Mouse (Mus musculus): ENCODE measurements around the gene 9130019O22Rik. TPM values are rescaled to one million over a fixed set of nuclear protein-coding genes. Genes with fewer than 3 reads are reported as not detected.
A peak's percentile ranks its signal among the peaks of the same experiment; 100 is the strongest.

9130019O22Rik gene
- polyA plus RNA-seq, 1 experiment: 4.5 TPM

DNA sequence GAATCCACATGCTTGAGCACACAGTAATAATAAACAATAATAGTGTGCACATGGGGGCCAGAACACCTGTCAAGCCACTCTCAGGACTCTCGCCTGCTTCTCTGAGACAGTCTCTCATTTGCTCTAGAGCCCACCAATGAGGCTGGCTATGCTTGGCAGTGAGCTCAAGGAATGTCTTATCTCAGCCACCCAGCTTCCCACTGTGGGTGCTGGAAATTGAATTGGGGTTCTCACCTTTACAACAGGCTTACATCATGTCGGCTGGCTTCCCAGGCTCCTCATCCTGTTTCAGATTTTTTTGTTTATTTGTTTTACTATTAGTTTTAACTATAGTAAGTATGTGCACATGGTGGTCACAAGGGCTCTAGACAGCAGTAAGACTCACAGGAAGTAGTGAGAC, 15.8 kb downstream of the 9130019O22Rik start:
- no peak for DNase-seq (ENCODE audit: low read depth)
- TF ChIP-seq POLR2A (IDR thresholded peaks at IDR 0.05; ENCODE audit: borderline replicate concordance, extremely low read depth, insufficient read depth, insufficient read length, poor library complexity, severe bottlenecking) (no peak), CTCF (IDR thresholded peaks at IDR 0.05; ENCODE audit: borderline replicate concordance, extremely low read depth, insufficient read depth, insufficient read length) (no peak)

DNA sequence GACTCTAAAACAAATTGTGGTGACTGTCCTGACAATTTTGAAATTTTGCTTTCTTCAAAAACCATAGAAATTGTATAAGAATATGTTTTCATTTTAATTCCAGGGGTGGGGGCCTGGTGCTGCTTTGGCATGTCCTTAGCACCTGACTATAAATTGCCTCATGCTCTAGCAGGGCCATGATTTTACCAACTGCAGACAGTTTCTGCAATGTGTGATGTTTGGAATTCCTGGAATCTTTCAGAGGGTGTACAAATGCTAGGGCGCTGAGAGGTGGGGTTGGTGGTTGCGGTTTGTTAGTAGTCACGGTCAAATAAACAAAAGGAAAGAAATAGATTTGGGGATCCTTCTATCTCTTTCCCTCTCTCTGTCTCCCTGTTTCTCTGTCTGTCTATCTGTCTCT, 20.7 kb downstream of the 9130019O22Rik start:
- DNase-seq (ENCODE audit: low read depth): no peak
- TF ChIP-seq POLR2A (IDR thresholded peaks at IDR 0.05; ENCODE audit: borderline replicate concordance, extremely low read depth, insufficient read depth, insufficient read length, poor library complexity, severe bottlenecking) (no peak), CTCF (IDR thresholded peaks at IDR 0.05; ENCODE audit: borderline replicate concordance, extremely low read depth, insufficient read depth, insufficient read length) (no peak)

- DNase-seq (ENCODE audit: low read depth): peak; percentile 57
- no peak for TF ChIP-seq CTCF (IDR thresholded peaks at IDR 0.05; ENCODE audit: borderline replicate concordance, extremely low read depth, insufficient read depth, insufficient read length)
- no peak for TF ChIP-seq POLR2A (IDR thresholded peaks at IDR 0.05; ENCODE audit: borderline replicate concordance, extremely low read depth, insufficient read depth, insufficient read length, poor library complexity, severe bottlenecking)
Observed at GRCm38 (mm10) chr7:127364166-127364565, 22.8 kb downstream of the 9130019O22Rik start.

- DNase-seq (ENCODE audit: low read depth): peak; percentile 64
- no peak for TF ChIP-seq CTCF (IDR thresholded peaks at IDR 0.05; ENCODE audit: borderline replicate concordance, extremely low read depth, insufficient read depth, insufficient read length)
- no peak for TF ChIP-seq POLR2A (IDR thresholded peaks at IDR 0.05; ENCODE audit: borderline replicate concordance, extremely low read depth, insufficient read depth, insufficient read length, poor library complexity, severe bottlenecking)
Observed at GRCm38 (mm10) chr7:127363475-127363921, 23.5 kb downstream of the 9130019O22Rik start.

GRCm38 (mm10) chr7:127362418-127362817, 24.5 kb downstream of the 9130019O22Rik start:
- peak; percentile 83 for DNase-seq (ENCODE audit: low read depth)
- peak; percentile 55; the same call in 1 of the 2 replicates for TF ChIP-seq CTCF (IDR thresholded peaks at IDR 0.05; ENCODE audit: borderline replicate concordance, extremely low read depth, insufficient read depth, insufficient read length)

DNA sequence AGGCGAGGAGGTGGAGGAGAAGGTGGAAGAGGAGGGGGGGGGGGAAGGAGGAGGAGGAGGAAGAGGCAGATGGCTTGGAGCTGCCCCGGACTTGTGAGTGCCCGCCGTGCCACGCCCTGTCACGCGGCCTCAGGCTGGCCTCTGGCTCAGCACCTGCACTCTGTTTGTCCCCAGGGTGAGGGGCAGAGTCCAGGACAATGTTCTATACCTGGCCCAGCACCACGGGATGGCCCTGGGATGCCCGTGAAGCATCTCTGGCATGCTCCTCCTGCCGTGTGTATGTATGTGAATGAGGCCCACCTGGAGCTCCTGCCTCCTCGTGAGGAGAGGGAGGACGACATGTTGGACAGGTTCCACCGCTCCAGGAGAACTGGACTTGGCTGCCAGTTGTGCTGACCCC, 25.5 kb downstream of the 9130019O22Rik start:
- DNase-seq (ENCODE audit: low read depth): no peak
- no peak for TF ChIP-seq POLR2A (IDR thresholded peaks at IDR 0.05; ENCODE audit: borderline replicate concordance, extremely low read depth, insufficient read depth, insufficient read length, poor library complexity, severe bottlenecking)
- TF ChIP-seq CTCF (IDR thresholded peaks at IDR 0.05; ENCODE audit: borderline replicate concordance, extremely low read depth, insufficient read depth, insufficient read length): no peak

GRCm38 (mm10) chr7:127360265-127360664, 26.7 kb downstream of the 9130019O22Rik start:
- DNase-seq (ENCODE audit: low read depth): no peak
- no peak for TF ChIP-seq CTCF (IDR thresholded peaks at IDR 0.05; ENCODE audit: borderline replicate concordance, extremely low read depth, insufficient read depth, insufficient read length)
- no peak for TF ChIP-seq POLR2A (IDR thresholded peaks at IDR 0.05; ENCODE audit: borderline replicate concordance, extremely low read depth, insufficient read depth, insufficient read length, poor library complexity, severe bottlenecking)

DNA sequence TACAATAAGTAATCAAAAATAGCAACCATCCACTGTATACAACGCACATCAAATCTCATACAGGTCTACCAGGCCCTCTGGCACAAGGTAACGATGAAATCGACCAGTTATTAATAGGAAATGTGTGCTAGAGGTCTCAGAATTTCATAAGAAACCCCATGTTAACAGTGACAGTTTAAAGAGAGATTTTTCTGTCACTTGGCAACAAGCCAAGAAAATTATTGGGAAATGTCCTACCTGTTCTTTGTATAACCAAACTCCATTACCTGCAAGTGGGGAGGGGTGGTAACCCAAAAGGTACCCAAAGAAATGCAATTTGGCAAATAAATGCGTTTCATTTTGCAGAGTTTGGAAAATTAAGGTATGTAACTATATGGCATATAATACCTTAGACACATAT, 28.5 kb downstream of the 9130019O22Rik start:
- no peak for DNase-seq (ENCODE audit: low read depth)
- TF ChIP-seq CTCF (IDR thresholded peaks at IDR 0.05; ENCODE audit: borderline replicate concordance, extremely low read depth, insufficient read depth, insufficient read length) (no peak), POLR2A (IDR thresholded peaks at IDR 0.05; ENCODE audit: borderline replicate concordance, extremely low read depth, insufficient read depth, insufficient read length, poor library complexity, severe bottlenecking) (no peak)

DNA sequence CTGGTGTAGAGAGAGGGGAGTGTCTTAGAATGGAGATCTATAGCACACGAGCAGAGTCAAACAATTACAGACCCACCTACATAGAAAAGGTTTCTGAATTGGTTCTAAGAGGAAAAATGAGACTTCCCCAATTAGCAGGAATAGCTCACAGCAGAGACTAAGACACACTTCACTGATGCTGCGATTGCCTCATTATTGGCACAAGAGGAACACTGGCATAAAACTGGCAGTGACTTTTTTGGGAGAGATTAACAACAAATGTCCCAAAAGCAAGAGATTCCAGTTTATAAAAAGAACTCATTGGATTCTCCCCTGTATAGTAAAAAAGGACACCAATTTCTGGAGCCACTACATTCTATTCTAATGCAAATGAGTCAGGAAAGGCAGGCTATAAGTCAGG, 29.1 kb downstream of the 9130019O22Rik start:
- no peak for TF ChIP-seq CTCF (IDR thresholded peaks at IDR 0.05; ENCODE audit: borderline replicate concordance, extremely low read depth, insufficient read depth, insufficient read length)
- TF ChIP-seq POLR2A (IDR thresholded peaks at IDR 0.05; ENCODE audit: borderline replicate concordance, extremely low read depth, insufficient read depth, insufficient read length, poor library complexity, severe bottlenecking): no peak

GRCm38 (mm10) chr7:127355796-127356195, 31.2 kb downstream of the 9130019O22Rik start:
- no peak for DNase-seq (ENCODE audit: low read depth)
- TF ChIP-seq POLR2A (IDR thresholded peaks at IDR 0.05; ENCODE audit: borderline replicate concordance, extremely low read depth, insufficient read depth, insufficient read length, poor library complexity, severe bottlenecking) (no peak), CTCF (IDR thresholded peaks at IDR 0.05; ENCODE audit: borderline replicate concordance, extremely low read depth, insufficient read depth, insufficient read length) (no peak)

More for the DNA sequence above, 29.1 kb downstream of the 9130019O22Rik start:
- DNase-seq (ENCODE audit: low read depth): no peak

- TF ChIP-seq POLR2A (IDR thresholded peaks at IDR 0.05; ENCODE audit: borderline replicate concordance, extremely low read depth, insufficient read depth, insufficient read length, poor library complexity, severe bottlenecking): no peak
- TF ChIP-seq CTCF (IDR thresholded peaks at IDR 0.05; ENCODE audit: borderline replicate concordance, extremely low read depth, insufficient read depth, insufficient read length): no peak
- no peak for DNase-seq (ENCODE audit: low read depth)
Observed at GRCm38 (mm10) chr7:127351230-127352004, 35.5 kb downstream of the 9130019O22Rik start.

- no peak for DNase-seq (ENCODE audit: low read depth)
- no peak for TF ChIP-seq CTCF (IDR thresholded peaks at IDR 0.05; ENCODE audit: borderline replicate concordance, extremely low read depth, insufficient read depth, insufficient read length)
- TF ChIP-seq POLR2A (IDR thresholded peaks at IDR 0.05; ENCODE audit: borderline replicate concordance, extremely low read depth, insufficient read depth, insufficient read length, poor library complexity, severe bottlenecking): no peak
Observed at GRCm38 (mm10) chr7:127346676-127347075, 40.3 kb downstream of the 9130019O22Rik start.
